Mouse (Mus musculus): Measurements from ENCODE around the gene Plekha1.

DNA sequence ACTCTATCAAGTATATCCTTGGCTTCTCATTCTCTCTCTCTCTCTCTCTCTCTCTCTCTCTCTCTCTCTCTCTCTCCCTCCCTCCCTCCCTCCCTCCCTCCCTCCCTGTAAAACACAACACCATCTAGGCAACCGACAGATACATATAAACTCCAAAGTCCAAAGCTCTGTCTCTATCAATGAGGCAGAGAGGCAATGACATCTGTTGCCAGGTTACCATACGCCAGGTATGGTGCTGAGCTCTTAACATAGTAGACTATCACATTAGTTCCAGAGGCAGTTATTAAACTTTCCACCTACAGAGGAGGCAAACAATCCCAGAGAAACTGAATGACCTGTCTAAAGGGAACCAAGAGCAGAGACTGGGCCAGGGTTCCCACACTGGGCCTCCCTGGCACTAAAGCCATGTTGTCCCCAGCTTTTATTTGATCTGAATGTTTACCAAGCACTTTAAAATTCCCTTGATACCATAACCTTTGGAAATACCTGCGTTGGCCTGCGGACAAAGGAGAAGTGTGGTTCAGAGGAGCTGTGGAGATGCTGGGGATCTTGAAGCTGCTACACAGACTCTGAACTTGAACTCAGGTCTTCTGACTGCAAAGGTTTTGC lies 10.8 kb upstream of the Plekha1 start:
- TF ChIP-seq POLR2A (IDR thresholded peaks at IDR 0.05; ENCODE audit: low read depth, low read length): no peak
- no peak for TF ChIP-seq CTCF (IDR thresholded peaks at IDR 0.05; ENCODE audit: borderline replicate concordance, insufficient read depth, low read length)

Data from embryonic fibroblast, embryonic 13.5 days (primary cell).